Mouse (Mus musculus) layer of hippocampus, postnatal 14 days (tissue): ENCODE measurements around the gene Dync1li1. TPM values are rescaled to one million over a fixed set of nuclear protein-coding genes. Genes with fewer than 3 reads are reported as not detected.
"Not testable (repeated sequence)": the region's sequence is repeated elsewhere in the genome, so short reads cannot be mapped to it uniquely, and the experiment has no call there.

Source experiments
- DNase-seq, 2 experiments: peaks; one replicate each; pipeline ENCODE4 v3.0.0; 2021 to 2022; ENCODE audit warnings: low spot score in 2 of 2, mixed read lengths in 1 of 2
- long read RNA-seq, 2 experiments: library from polyadenylated mRNA; stranded (forward); transcript quantifications; one replicate each; pipeline ENCODE4 v2.0.0; 2021
- total RNA-seq, 2 experiments: library from RNA; stranded (reverse); gene quantifications; 2 replicates each; pipeline ENCODE4 v1.2.3; 2021

Dync1li1 gene
- total RNA-seq, result 100 to 1,000 TPM in 1 of 2 experiments, 10 to 100 TPM in 1; 98.6 to 107 TPM
- long read RNA-seq, experiment 1, transcript Dync1li1-201 (13 exons, 2,601 nt), result major isoform, 62 of 67 reads
- long read RNA-seq, experiment 1, partial matches to known transcripts, result 4 of 67 reads
- long read RNA-seq, experiment 1, other reads (novel, unspliced or antisense), result 1 of 67 reads
- long read RNA-seq, experiment 2, transcript Dync1li1-201 (13 exons, 2,601 nt), result major isoform, 66 of 76 reads
- long read RNA-seq, experiment 2, partial matches to known transcripts, result 6 of 76 reads
- long read RNA-seq, experiment 2, other reads (novel, unspliced or antisense), result 4 of 76 reads

- DNase-seq, result peak; percentile 97 to 98
Observed at GRCm38 (mm10) chr9:114688252-114688952, at the start of gene Dync1li1. Gene Dync1li1, plus strand, starts transcription at chr9:114688790.

DNA sequence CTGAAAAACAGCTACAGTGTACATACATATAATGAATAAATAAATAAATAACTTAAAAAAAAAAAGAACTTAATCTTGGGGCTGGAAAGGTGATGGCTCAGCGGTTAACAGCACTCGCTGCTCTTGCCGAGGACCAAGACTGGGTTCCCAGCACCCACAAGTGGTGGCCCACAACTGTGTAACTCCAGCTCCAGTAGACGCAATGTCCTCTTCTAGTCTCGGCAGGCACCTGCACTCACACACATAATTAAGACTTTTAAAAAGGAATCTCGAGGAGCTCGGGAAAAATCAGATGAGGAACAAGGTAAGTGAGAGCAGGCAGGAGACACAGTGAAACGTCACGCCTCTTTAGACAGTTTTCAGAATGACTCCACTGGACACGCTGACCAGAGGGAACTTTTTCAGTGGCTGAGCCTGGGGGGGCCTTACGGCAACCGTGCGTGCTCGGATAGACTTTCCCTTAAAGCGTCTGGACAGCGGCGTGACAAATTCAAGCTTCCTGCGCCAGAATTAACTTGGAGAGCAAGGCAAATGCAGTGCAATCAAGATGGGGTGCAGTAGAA, 49.3 kb upstream of the Dync1li1 start:
- no peak for DNase-seq

DNA sequence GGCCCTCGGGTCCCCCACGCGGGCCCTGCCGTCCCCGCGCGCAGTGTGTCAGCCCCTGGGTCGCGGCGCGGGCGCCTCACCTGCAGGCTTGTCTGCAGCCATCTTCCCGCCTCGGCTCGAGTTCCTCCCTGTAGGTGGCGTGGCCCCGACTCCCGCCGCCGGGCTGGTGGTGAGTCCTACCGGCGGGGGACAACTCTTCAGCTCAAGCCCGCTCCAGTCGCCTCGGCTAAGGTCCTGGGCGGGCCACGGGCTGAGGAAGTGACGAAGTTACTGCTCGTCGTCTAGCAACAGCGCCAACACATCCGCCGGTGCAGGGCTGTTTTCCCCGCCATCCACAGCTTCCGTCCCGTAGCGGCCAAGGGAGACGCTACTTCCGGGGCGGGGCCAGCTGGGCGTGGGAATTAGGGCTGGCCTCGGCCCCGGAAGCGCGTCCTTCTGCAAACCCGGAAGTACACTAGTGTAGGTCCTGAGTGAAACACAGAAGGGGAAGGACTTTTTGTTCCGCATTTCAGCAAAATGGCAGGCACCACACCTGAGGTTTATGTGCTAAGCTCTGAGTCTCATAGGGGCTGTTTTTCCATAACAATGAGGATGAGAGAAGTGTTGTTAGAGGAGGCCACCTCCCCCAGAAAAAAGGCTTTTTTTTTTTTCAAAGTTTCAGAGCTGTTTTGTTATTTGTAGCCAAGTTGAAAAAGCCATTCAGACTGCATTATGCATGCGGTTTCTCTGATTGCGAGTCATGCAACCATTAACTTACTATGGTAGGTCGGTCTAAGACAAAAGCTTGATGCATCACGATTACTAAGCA, 48.5 kb upstream of the Dync1li1 start, which contains the start of gene Cnot10:
Gene Cnot10 (minus strand): TSS at position 346 of the 808 bp plus-strand sequence.
- DNase-seq, result peak; percentile 95 to 98

DNA sequence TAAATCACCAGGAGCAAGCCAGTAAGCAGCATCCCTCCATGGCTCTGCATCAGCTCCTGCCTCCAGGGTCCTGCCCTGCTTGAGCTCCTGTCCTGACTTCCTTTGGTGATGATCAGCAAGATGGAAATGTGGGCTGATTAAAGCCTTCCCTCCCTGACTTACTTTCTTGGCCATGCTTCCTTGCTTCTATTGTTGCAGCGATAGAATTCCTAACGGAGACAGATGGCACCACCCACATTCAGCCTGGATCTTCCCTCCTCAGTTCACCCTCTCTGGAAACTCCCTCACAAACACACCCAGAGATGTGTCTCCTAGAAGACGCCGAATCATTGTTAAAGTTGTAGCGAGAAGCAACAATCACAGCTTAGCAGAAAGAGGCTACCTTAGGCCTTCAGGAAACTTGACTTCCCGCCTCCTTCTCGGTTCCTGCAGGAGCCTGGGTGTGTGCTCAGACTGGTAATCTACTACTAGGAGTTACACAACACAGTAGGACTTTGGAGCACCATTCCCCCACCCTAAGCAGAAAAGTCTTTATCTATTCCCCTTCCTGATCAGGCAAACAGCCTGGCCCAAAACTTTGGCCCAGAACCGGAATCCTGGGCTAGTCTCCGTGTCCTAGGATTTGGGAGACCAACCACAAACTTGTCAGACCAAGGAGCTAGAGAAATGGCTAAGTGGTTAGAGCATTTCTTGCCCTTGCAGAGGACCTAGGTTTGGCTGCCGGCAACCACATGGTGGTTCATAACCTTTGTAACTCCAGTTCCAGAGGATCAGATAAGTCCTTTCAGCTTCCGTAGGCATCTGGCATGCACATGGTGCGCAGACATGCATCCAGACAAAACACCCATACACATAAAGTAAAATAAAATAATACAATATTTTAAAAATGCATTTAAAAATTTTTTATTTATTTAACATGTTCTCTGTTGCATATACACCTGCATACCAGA, 41.8 kb upstream of the Dync1li1 start:
- peak; percentile 41 to 78 for DNase-seq

DNA sequence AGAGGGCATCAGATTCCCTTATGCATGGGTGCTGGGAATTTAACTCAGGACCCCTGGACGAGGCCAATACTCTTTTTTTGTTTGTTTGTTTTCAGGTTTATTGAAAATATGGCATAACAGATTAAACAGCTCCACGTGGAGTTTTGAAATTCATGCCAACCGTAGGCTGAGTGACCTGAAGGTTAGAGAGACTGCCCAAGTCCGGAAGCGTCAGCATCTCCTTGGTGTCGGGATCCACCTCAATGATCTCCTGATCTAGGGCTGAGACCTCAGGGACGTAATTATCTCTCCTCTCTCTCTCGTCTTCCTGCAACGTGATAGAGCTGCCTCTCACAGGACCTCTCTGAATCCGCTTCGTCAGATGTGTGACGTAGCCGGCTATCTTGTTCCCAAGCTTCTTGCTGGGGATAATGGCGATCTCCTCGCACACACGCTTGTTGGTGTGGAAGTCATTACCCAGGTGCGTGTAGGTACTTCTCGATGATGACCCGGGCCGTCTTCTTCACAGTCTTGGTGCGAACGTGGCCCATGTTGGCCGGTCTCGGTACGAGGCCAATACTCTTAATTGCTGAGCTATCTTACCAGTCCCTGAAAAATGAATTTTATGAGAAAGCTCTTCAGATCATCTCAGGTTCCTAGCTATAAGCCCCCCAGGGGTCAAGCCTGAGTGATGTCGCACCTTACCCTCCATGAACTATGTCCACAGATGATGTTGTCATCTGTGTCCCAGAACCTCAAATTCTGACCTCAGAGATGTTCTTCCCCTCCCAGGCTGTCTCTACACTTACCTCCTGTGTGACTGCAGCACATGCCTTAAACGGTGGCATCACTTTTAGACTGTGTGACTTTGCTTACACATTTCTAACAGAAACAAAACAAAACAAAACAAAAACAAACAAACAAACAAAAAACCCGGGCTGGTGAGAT, 40.8 kb upstream of the Dync1li1 start:
- no peak for DNase-seq

GRCm38 (mm10) chr9:114648472-114648871, 40.1 kb upstream of the Dync1li1 start:
- not testable (repeated sequence) for DNase-seq

DNA sequence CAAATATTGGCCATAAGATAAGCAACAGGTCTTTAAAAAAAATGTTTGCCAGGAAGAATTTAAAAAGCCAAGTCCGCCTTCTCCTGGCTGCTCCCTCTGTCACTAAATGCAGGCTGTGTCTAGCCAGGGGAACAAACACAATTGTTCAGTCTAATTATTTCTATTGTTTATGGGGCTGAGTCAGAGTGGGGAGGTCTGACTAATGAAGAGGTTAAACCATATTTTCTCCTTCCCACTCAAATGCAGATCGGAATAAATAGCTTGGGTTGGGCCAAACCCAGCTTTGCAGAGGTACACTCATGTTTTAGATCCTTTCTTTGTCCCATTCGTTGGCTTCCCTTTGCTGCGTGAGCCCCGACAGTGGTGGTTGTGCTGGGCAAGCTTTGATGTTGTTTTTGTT, 39.2 kb upstream of the Dync1li1 start:
- DNase-seq, result no peak

DNA sequence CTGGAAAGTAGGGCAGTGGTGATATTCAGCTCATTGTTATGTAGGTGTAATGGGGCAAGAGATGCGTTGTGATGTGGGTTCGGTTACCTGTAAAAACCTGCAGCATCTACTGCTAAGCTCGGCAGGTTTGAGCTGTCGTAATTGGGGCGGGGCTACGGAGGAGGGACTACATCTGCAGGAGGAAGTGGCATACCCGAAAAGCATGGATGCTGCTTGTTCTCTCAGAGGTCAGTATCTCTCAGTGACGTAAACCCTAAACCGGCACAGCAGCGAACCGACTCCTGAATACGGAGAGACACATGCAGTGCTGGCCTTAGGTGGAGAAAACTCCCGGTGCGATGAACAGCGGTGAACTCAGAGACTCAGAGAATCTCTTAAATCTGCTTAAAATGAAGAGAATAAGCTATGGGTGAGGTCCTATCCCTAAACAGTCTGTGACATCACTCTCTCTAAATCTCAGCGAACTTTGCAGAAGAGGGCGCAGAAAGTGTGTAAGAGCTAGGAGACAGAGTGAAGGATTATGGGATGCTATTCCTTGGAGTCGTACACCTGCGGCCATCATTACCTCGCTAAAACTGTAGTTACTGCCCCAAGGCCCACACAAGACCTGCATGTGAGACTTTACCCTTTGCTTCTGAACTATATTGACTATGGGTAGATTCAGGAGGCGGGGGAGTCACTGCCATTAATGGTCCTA, 37.5 kb upstream of the Dync1li1 start:
- DNase-seq, result no peak

GRCm38 (mm10) chr9:114655356-114655755, 33.2 kb upstream of the Dync1li1 start:
- DNase-seq, result no peak

GRCm38 (mm10) chr9:114656701-114657100, 31.9 kb upstream of the Dync1li1 start:
- no peak for DNase-seq

DNA sequence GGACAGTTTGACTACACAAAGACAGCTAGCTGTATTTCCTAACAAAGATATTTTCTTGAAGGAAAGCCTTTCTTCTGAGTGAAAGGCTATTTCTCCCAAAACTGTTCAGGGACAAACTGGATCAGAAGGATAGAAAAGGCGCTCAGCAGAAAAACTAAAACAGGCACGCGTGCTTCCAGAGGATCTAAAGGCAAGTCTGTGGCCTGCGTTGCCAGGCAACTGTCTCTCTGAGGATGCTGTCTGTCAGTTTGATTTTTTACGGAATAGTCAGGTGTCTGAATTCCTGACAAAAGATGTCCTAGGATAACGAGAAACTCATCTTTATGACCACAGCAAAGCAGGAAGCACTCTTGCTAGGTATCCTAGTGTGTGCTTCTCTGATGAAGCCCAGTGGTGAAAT, 28.1 kb upstream of the Dync1li1 start:
- no peak for DNase-seq

DNA sequence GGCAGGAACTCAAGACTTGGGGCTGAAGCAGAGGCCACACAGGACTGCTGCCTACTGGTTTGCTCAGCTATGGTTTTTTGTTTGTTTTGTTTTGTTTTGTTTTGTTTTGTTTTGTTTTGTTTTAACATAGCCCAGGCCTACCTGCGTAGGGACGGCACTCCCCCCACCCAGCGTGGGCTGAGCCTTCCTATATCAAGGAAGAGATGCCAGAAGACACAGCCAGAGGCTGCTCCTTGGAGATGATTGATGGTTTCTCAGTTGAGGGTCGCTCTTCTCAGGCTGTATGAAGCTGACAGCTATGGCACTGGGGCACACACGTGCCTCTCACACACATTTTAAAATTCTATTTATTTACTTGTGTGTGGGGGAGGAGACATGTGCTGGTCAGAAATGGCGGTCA, 27.6 kb upstream of the Dync1li1 start:
- no peak for DNase-seq

- no peak for DNase-seq
Observed at GRCm38 (mm10) chr9:114661991-114662390, 26.6 kb upstream of the Dync1li1 start.

- no peak for DNase-seq
Observed at GRCm38 (mm10) chr9:114663782-114664181, 24.8 kb upstream of the Dync1li1 start.

GRCm38 (mm10) chr9:114666858-114667257, 21.7 kb upstream of the Dync1li1 start:
- no peak for DNase-seq

GRCm38 (mm10) chr9:114668047-114668446, 20.5 kb upstream of the Dync1li1 start:
- no peak for DNase-seq

DNA sequence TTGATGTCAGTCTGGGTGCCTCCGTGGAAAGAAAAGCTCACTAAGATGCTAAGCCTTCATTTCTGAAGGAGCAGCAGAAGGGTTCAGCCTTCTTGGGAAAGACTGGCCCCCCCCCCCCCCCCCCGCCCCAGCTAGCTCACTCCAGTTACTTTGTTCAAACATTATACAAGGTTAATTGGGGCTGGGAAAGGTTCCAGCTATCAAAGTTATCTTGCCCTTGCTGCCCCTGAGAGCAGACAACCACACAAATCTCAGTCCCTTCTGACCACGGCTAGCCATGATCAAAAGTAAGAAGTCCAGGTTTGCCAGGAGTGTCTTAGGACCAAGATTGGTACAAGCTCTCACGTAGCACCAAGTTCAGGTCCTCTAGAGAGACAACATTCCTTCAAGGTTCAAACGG, 19.6 kb upstream of the Dync1li1 start:
- no peak for DNase-seq

GRCm38 (mm10) chr9:114671946-114672345, 16.6 kb upstream of the Dync1li1 start:
- no peak for DNase-seq
